Mouse (Mus musculus): ENCODE measurements around the gene Lgr6.

Lgr6 gene

DNA sequence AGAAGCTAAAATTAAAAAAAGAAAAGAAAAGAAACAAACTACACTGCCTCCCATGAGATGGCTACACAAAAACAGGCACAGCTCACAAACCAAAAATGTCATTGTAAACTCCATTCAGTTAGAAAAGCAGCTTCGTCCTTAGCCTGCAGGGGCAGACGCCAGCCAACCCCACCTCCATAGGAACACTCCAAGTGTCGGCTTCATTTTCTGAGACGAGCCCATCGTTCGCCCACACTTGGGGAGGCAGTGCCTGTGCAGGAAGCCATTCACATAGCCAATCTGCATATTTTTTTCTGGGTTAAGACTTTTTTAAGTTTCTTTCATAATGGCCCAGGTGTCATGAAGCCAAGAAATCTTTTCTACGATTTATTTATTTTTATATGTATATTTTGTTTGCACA lies 157.5 kb downstream of the Lgr6 start:
- DNase-seq = no peak

DNA sequence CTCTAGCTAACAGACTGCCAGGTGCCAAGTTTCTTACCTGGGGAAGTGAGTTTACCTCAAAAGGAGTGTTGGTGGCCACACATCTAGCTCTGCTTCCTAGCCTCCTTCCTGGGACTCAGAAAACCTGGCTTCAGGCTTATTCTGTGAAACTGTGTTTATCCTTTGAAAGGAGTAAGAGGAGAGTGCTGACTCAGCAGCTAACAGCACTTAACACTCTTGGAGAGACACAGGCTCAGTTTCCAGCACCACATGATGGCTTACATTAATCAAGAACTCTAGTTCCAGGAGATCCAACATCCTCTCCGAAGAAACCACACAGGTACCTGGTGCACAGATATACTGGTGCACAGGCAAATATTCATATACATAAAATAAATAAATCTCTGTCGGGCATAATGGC lies 162.2 kb downstream of the Lgr6 start:
- no peak for DNase-seq

DNA sequence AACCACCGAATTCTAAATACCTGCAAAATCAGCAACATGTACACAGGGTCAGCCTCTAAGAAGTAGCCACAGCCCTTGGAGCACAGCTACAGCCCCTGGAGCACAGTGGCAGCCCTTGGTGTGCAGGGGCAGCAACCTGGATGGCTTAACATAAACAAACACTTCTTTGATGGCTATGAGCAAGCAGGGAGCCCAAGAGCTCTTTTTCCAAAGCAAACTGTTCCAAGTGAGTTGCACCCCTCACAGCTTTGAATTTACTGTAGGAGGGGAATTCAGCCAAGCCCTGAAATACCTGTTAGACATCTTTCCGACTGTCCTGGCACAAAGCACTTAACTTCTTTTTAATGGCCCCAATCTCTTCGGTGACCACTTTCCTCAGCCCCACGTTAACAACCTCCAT lies 164.2 kb downstream of the Lgr6 start:
- DNase-seq = no peak

DNA sequence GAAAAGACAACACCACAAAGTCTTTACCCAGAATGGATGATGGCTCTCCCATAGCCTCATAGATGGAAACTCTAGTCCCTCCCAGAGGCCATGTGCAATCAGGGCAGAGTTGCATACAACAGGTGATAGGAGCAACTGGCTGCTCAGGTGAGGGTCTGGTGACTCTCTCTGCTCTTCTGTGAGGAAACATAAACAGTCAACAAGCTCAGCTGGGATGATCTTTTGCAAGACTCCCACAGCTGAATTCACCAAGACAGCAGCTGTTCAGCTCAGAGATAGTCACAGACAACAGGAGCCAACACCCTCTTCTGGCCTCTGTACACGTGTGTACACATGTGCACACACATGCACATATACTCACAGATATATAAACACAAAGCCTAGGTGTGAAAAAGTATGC lies 166.8 kb downstream of the Lgr6 start:
- DNase-seq = no peak

DNA sequence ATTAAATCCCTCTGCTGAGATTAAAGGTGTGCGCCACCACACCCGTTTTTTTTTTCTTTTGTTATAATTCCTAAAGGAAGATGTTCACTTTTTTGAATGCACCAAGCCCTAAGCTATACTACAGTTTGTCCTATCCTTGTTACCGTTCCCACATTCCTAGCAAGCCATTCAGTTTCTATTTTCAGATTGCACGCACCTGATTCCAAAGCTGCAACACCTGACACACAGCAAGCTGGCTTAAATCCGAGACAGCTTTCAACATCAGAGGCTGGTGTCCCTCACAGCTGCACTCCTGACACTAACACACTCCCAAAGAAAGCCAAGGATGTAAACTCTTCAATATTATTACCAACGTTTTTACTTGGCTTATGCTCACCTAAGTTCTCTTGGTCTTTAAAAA lies 168.7 kb downstream of the Lgr6 start:
- DNase-seq = no peak

Data from thymus, postnatal 36 days (tissue).